Mouse (Mus musculus) cerebellum, adult 9-10 months (tissue): ENCODE measurements around the gene Olfr706.
"Not testable (repeated sequence)": the region's sequence is repeated elsewhere in the genome, so short reads cannot be mapped to it uniquely, and the experiment has no call there.

ENCODE experiments used
- DNase-seq: peaks from one replicate; pipeline ENCODE4 v3.0.0; 2022

Olfr706 gene

GRCm38 (mm10) chr7:106888062-106888461, at the start of gene Olfr706:
Gene Olfr706, minus strand, starts transcription at chr7:106888162.
- DNase-seq = no peak

GRCm38 (mm10) chr7:106932119-106932518, 44.2 kb upstream of the Olfr706 start, which contains the start of gene Olfr709-ps1:
Gene Olfr709-ps1, minus strand, starts transcription at chr7:106932219.
- DNase-seq = no peak

DNA sequence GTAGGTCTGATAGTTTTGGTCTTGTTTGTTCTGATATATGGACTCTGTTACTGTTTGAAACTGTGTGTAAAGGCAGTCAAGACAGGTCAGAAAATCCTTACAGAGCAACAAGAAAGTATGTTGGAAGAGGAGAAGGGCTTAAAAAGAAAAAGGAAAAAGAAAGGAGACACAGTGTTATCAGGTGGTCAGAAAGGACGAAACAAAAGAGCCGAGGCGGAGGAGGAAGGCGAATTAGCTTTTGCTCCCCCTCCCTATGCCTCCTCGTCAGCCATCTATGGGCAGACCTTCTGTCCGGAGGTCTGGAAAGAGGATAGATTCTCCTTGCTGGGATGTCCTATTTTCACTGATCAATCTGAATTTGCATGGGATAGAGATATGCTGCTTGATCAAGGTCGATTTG, 33.0 kb upstream of the Olfr706 start:
- peak; percentile 1 for DNase-seq

- no peak for DNase-seq
Measured at GRCm38 (mm10) chr7:106907676-106908075, 19.7 kb upstream of the Olfr706 start, which contains the start of gene Olfr1532-ps1. Gene Olfr1532-ps1, plus strand, starts transcription at chr7:106908001.

GRCm38 (mm10) chr7:106901141-106901540, 13.2 kb upstream of the Olfr706 start, which contains the start of gene Olfr707:
Gene Olfr707, minus strand, starts transcription at chr7:106901241.
- not testable (repeated sequence) for DNase-seq

DNA sequence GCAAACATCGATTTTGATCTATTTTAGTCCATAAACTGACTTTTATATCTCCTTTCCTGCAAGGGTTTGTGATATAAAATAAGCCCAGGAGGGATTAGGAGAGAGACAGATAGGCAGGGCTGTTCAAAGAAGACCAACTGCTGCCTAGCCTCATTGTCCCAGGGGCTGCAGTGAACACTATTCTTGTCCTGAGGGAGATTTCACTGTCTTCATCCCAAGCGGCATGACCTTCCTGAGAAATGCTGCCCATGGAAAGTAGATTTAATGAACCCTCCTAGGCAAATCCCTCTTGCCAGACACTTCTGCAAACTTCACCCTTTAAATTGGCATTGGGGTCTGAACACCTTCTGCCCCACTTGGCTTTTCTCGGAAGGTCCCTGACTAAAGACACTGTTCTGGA, 11.2 kb downstream of the Olfr706 start, which contains the start of gene Olfr705:
Olfr705 (minus strand) TSS at position 101 of the 400 bp plus-strand sequence.
- DNase-seq = no peak

DNA sequence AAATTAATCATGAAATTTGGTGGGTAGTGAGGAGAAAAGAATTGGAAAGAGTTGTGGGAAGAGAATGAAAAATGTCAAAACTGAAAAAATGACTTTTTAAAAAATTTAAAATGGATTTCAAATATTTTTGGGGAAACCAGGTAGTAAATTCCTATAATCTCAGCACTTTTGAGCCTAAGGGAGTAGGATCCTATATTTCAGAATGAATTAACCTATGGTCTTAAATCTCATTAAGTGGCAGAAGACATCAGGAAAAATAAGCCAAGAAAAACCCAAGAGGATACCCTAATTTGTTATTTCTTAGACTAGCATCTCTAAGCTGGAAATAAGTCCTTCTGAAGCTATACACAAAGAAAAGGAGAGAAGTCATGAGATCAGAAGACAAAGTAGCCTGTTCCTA, 25.1 kb downstream of the Olfr706 start, which contains the start of gene Olfr704:
Olfr704 (plus strand) TSS at position 301 of the 400 bp plus-strand sequence.
- DNase-seq = no peak

GRCm38 (mm10) chr7:106843060-106843459, 44.9 kb downstream of the Olfr706 start, which contains the start of gene Olfr703:
Gene Olfr703, plus strand, starts transcription at chr7:106843360.
- DNase-seq = no peak

GRCm38 (mm10) chr7:106833793-106834192, 54.2 kb downstream of the Olfr706 start, which contains the start of gene Olfr702:
Gene Olfr702, minus strand, starts transcription at chr7:106833893.
- no peak for DNase-seq
